Mouse (Mus musculus) adrenal gland, adult 2 months (tissue): ENCODE data around the gene Srbd1. TPM values are rescaled to one million over a fixed set of nuclear protein-coding genes. Genes with fewer than 3 reads are reported as not detected.

Experiments used
- DNase-seq: peaks from one replicate; pipeline ENCODE4 v3.0.0; 2021
- long read RNA-seq: library from polyadenylated mRNA; stranded (forward); transcript quantifications from one replicate; pipeline ENCODE4 v2.0.0, GENCODE M21; 2021
- polyA plus RNA-seq: library from polyadenylated mRNA; depleted of rRNA; stranded (reverse); fragments of >200 nt; gene quantifications from 2 replicates; pipeline ENCODE4 v1.2.3, GENCODE M21; 2012; rRNA removed
- total RNA-seq, 2 experiments: library from RNA; stranded (reverse); gene quantifications; 2 replicates each; pipeline ENCODE4 v1.2.3; 2021

Gene Srbd1
- total RNA-seq (10 to 100 TPM; 13.8 to 18.2 TPM), polyA plus RNA-seq (0.75 and 1.3 TPM in 2 replicates)
- long read RNA-seq, transcript Srbd1-201 (21 exons, 3,530 nt): major isoform, 6 of 11 reads
- long read RNA-seq, partial matches to known transcripts: 1 of 11 reads
- long read RNA-seq, other reads (novel, unspliced or antisense): 4 of 11 reads

- peak; percentile 93 for DNase-seq
Observed at GRCm38 (mm10) chr17:86145079-86145951, at the start of gene Srbd1. Srbd1 (minus strand) TSS chr17:86145175.

GRCm38 (mm10) chr17:86193979-86194378 lies 49.0 kb upstream of the Srbd1 start:
- DNase-seq: no peak

- no peak for DNase-seq
Observed at GRCm38 (mm10) chr17:86187777-86188176, 42.8 kb upstream of the Srbd1 start.

- DNase-seq: no peak
Observed at GRCm38 (mm10) chr17:86185584-86185983, 40.6 kb upstream of the Srbd1 start.

GRCm38 (mm10) chr17:86184552-86185209 lies 39.7 kb upstream of the Srbd1 start:
- DNase-seq: no peak

- no peak for DNase-seq
Observed at GRCm38 (mm10) chr17:86183788-86184187, 38.8 kb upstream of the Srbd1 start.

- no peak for DNase-seq
Observed at GRCm38 (mm10) chr17:86176722-86177121, 31.7 kb upstream of the Srbd1 start.

GRCm38 (mm10) chr17:86175516-86175915 lies 30.5 kb upstream of the Srbd1 start:
- no peak for DNase-seq

- peak; percentile 28 for DNase-seq
Observed at GRCm38 (mm10) chr17:86170164-86170958, 25.4 kb upstream of the Srbd1 start.

- no peak for DNase-seq
Observed at GRCm38 (mm10) chr17:86169092-86169491, 24.1 kb upstream of the Srbd1 start.

- DNase-seq: peak; percentile 59
Observed at GRCm38 (mm10) chr17:86168231-86168981, 23.4 kb upstream of the Srbd1 start.

GRCm38 (mm10) chr17:86167320-86168230 lies 22.6 kb upstream of the Srbd1 start, which contains the start of gene Prkce:
Prkce (plus strand) TSS chr17:86167785.
- DNase-seq: peak; percentile 91

- peak; percentile 94 for DNase-seq
Observed at GRCm38 (mm10) chr17:86166567-86167319, 21.8 kb upstream of the Srbd1 start.

GRCm38 (mm10) chr17:86166051-86166566 lies 21.1 kb upstream of the Srbd1 start:
- DNase-seq: no peak

- DNase-seq: no peak
Observed at GRCm38 (mm10) chr17:86164416-86164815, 19.4 kb upstream of the Srbd1 start.

GRCm38 (mm10) chr17:86162672-86163071 lies 17.7 kb upstream of the Srbd1 start:
- no peak for DNase-seq

GRCm38 (mm10) chr17:86156999-86157398 lies 12.0 kb upstream of the Srbd1 start:
- no peak for DNase-seq

- DNase-seq: peak; percentile 79
Observed at GRCm38 (mm10) chr17:86150867-86151348, 5.9 kb upstream of the Srbd1 start.

GRCm38 (mm10) chr17:86149726-86150125 lies 4.8 kb upstream of the Srbd1 start:
- DNase-seq: no peak
